Mouse (Mus musculus): Measurements from ENCODE around the gene Uqcr11. TPM values are rescaled to one million over a fixed set of nuclear protein-coding genes. Genes with fewer than 3 reads are reported as not detected.

Uqcr11 gene
- polyA plus RNA-seq, 1 experiment from 2014 or later = 806 TPM

DNA sequence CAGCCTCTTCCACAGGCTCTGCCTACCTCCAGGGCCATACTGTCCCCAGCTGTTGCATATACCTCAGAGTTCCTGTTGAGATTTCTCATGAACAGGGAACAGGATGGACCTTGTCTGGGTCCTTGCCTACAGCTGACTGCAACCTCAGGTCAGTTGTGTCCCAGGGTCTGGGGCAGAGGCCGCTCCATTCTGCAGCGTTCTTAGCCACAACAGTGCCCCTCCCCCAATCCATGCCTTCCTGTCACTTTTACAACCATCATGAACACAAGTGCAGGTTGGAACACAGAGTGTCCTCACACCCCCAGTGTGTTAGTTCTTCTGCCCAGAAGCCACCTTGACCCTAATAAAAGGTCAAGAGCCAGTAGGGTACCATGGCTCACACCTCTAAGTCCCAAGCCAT is 17.9 kb downstream of the Uqcr11 start:
- peaks cover 29% of the 10 kb centered on the region for H3K4me1 ChIP-seq (ENCODE audit: control insufficient read depth, insufficient read depth, low read length)
- H3K27me3 ChIP-seq (ENCODE audit: control insufficient read depth, insufficient read depth, low read length) = no peaks in the 10 kb centered on the region
- H3K4me3 ChIP-seq (ENCODE audit: low read length) = no peak overlapping the region
- peaks cover 46% of the 10 kb centered on the region for H3K36me3 ChIP-seq (ENCODE audit: control insufficient read depth, insufficient read depth, low read length)
- H3K9me3 ChIP-seq (ENCODE audit: control insufficient read depth, low read length) = no peaks in the 10 kb centered on the region
- WGBS = 13% methylated on average over 2 of the region's 2 CpGs
- H3K27ac ChIP-seq (ENCODE audit: low read depth, low read length) = no peak overlapping the region
- no peak for ATAC-seq (ENCODE audit: low FRiP score, low TSS enrichment)
- H3K4me2 ChIP-seq (replicated peaks; ENCODE audit: low read depth, low read length) = no peak overlapping the region
- 0 out of 2 replicates have a peak overlapping the region, but pooled peaks have one; percentile 97 for H3K9ac ChIP-seq (ENCODE audit: low read depth, low read length)

DNA sequence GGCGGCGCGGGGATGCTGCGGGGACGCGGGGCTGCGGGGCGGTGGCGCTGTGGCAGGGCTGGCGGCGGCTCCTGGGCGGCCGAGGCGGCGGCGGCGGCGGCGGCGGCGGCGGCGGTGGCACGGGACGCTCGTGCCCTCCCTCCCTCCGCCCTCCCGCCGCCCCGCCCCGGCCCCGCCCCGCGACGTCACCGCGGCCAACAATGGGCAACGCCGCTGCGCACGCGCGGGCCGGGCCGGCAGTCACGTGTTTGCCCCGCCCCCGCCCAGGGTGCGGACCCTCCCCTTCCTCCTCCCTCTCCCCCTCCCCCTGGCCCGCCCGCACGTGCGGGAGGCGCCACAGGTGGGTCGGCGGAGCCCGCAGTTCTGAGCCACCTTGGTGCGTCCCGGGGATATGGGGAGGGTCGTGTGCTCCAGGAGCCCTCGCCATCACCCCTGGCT is 19.1 kb downstream of the Uqcr11 start, which contains the start of gene Mex3d:
Mex3d (minus strand) TSS at position 138 of the 438 bp plus-strand sequence.
- ATAC-seq (ENCODE audit: low FRiP score, low TSS enrichment) = peak; percentile 55
- no peaks in the 10 kb centered on the region for H3K27me3 ChIP-seq (ENCODE audit: control insufficient read depth, insufficient read depth, low read length)
- H3K9me3 ChIP-seq (ENCODE audit: control insufficient read depth, low read length) = no peaks in the 10 kb centered on the region
- H3K4me1 ChIP-seq (ENCODE audit: control insufficient read depth, insufficient read depth, low read length) = peaks cover 33% of the 10 kb centered on the region
- H3K27ac ChIP-seq (ENCODE audit: low read depth, low read length) = peak within 1 kb of the TSS; percentile 85
- H3K4me2 ChIP-seq (replicated peaks; ENCODE audit: low read depth, low read length) = peak within 1 kb of the TSS; percentile 94
- H3K9ac ChIP-seq (ENCODE audit: low read depth, low read length) = peak within 1 kb of the TSS; percentile 97
- peak within 1 kb of the TSS; percentile 90 for H3K4me3 ChIP-seq (ENCODE audit: low read length)
- WGBS = 0% methylated on average over 8 of the region's 61 CpGs
- peaks cover 46% of the 10 kb centered on the region for H3K36me3 ChIP-seq (ENCODE audit: control insufficient read depth, insufficient read depth, low read length)

DNA sequence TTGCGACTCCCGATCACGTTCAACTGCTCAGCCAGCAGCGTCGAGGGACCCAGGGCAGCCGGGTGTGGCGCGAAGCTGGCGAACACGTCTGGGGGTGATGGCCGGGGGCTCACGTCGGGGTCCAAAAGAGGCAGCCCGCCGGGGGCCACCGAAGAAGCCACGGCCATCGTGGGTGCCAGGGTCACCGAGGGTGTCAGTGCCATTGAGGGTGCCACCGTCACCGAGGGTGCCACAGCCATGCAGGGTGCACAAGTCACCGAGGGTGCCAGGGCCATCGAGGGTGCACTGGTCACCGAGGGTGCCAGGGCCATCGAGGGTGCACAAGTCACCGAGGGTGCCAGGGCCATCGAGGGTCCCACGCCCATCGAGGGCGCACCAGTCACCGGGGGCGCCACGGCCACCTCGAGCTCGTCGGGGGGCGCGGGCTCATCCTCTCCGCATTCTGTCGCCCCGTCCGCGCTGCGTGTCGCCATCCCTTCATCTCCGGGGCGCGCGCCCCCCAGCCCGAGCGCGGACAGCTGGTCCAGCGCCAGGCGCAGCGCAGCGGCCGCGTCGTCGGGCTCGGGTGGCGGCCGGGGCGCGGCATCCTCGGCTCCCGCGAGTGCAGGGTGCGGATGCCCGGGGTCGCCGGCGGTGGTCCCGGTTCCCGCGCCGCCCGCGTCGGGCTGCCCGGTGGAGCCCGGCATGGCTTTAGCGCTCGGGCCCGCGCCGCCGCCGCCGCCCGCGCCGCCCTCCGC is 19.7 kb downstream of the Uqcr11 start:
- peak overlapping the region; percentile 94 for H3K4me2 ChIP-seq (replicated peaks; ENCODE audit: low read depth, low read length)
- H3K4me3 ChIP-seq (ENCODE audit: low read length) = peak overlapping the region; percentile 90
- under 1% methylated on average over 81 of the region's 94 CpGs for WGBS
- H3K9me3 ChIP-seq (ENCODE audit: control insufficient read depth, low read length) = no peaks in the 10 kb centered on the region
- H3K36me3 ChIP-seq (ENCODE audit: control insufficient read depth, insufficient read depth, low read length) = peaks cover 46% of the 10 kb centered on the region
- H3K27me3 ChIP-seq (ENCODE audit: control insufficient read depth, insufficient read depth, low read length) = no peaks in the 10 kb centered on the region
- peak overlapping the region; percentile 85 for H3K27ac ChIP-seq (ENCODE audit: low read depth, low read length)
- peak; percentile 2 for ATAC-seq (ENCODE audit: low FRiP score, low TSS enrichment)
- H3K4me1 ChIP-seq (ENCODE audit: control insufficient read depth, insufficient read depth, low read length) = peaks cover 33% of the 10 kb centered on the region
- H3K9ac ChIP-seq (ENCODE audit: low read depth, low read length) = peak overlapping the region; percentile 97

DNA sequence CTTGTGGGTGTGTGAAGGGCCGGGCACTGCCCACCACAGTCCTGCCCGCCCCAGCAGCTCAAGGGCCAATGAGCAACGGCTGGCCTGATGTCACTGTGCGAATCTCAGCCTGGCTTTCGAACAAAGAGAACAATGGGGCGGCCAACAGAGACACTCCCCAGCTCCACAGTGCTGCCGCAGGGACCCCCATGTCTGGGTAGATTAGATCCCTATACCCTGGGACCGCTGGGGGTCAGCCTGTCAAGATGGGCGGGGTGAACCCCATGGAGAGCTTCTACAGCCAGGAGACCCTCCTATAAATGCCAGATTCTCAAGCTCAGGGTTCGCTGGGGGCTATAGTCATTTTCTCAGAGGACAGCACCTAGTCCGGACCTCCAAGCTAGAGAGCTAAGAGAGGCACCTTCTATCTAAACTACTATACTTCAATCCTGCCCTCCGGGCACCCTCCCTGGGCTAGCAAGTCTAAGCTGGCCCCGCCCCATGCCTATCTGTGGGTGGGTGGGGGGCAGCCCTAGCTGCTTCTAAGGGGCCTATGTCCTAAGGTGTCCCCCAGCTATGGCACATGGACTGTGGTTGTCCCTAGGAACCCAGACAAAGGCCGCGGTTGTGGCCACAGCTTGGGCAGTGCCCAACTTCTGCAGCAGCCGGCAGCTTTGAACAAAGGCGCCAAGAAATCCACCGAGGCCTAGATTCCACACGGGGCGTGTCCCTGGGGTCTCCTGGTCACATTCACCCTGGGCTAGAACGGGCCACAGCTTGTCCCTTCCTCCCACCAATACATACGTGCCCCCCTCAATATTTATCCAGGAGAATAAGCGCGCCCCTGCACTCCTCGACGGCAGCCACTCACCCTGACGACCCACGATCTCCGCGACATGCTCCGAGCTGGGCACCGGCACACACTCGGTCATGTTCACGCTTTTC is 20.6 kb downstream of the Uqcr11 start:
- peak; percentile 41 for ATAC-seq (ENCODE audit: low FRiP score, low TSS enrichment)
- Histone ChIP-seq H3K9ac (ENCODE audit: low read depth, low read length) (peak overlapping the region; percentile 97), H3K9me3 (ENCODE audit: control insufficient read depth, low read length) (no peaks in the 10 kb centered on the region), H3K4me1 (ENCODE audit: control insufficient read depth, insufficient read depth, low read length) (peaks cover 33% of the 10 kb centered on the region), H3K27ac (ENCODE audit: low read depth, low read length) (peak overlapping the region; percentile 85), H3K36me3 (ENCODE audit: control insufficient read depth, insufficient read depth, low read length) (peaks cover 46% of the 10 kb centered on the region), H3K4me3 (ENCODE audit: low read length) (peak overlapping the region; percentile 90), H3K4me2 (replicated peaks; ENCODE audit: low read depth, low read length) (peak overlapping the region; percentile 94), H3K27me3 (ENCODE audit: control insufficient read depth, insufficient read depth, low read length) (no peaks in the 10 kb centered on the region)
- WGBS = 2% methylated on average over 34 of the region's 34 CpGs

DNA sequence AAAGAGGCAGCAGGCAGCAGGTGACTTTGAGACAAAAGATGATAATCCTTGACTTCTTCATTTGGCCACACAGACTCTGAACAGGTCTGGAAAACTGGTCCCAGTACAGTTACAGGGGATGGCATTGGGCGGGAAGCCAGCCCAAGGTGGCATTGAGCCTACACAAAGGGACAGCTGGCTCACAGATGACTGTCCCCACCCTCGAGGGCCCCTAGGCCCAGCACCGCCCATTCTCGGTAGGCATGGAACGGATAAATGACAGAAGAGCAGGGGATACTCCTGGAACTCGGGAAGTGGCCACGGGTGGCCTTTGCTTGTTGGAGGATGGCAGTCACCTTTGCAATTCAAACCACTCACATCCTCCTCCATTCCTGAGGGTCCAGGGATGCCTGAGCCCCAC is 21.3 kb downstream of the Uqcr11 start:
- ATAC-seq (ENCODE audit: low FRiP score, low TSS enrichment) = no peak
- Histone ChIP-seq H3K4me1 (ENCODE audit: control insufficient read depth, insufficient read depth, low read length) (peaks cover 33% of the 10 kb centered on the region), H3K4me3 (ENCODE audit: low read length) (peak overlapping the region; percentile 90), H3K27ac (ENCODE audit: low read depth, low read length) (peak overlapping the region; percentile 85), H3K9ac (ENCODE audit: low read depth, low read length) (peak overlapping the region; percentile 97), H3K9me3 (ENCODE audit: control insufficient read depth, low read length) (no peaks in the 10 kb centered on the region), H3K4me2 (replicated peaks; ENCODE audit: low read depth, low read length) (peak overlapping the region; percentile 94), H3K36me3 (ENCODE audit: control insufficient read depth, insufficient read depth, low read length) (peaks cover 47% of the 10 kb centered on the region), H3K27me3 (ENCODE audit: control insufficient read depth, insufficient read depth, low read length) (no peaks in the 10 kb centered on the region)
- 13% methylated on average over 7 of the region's 7 CpGs for WGBS

DNA sequence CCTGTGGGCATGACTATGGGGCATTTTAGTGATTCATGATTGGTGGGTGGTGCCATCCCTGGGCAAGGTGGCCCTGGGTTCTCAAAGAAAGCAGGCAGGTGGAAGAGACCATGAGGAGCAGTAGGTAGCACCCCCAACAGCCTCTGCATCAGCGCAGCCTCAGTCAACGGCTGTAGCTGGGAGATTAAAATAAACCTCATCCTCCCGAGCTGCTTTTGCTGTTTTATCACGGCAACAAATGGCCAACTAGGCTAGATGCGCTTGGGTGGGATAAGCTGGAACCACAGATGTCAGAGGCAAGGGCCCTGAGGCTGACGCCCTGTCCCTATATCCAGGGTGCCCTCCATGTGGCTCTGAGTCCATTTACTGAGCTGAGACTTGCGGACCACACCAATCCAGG is 21.9 kb downstream of the Uqcr11 start:
- Histone ChIP-seq H3K9ac (ENCODE audit: low read depth, low read length) (peak overlapping the region; percentile 97), H3K4me3 (ENCODE audit: low read length) (peak overlapping the region; percentile 90), H3K27me3 (ENCODE audit: control insufficient read depth, insufficient read depth, low read length) (no peaks in the 10 kb centered on the region), H3K4me1 (ENCODE audit: control insufficient read depth, insufficient read depth, low read length) (peaks cover 33% of the 10 kb centered on the region), H3K9me3 (ENCODE audit: control insufficient read depth, low read length) (no peaks in the 10 kb centered on the region), H3K36me3 (ENCODE audit: control insufficient read depth, insufficient read depth, low read length) (peaks cover 51% of the 10 kb centered on the region), H3K4me2 (replicated peaks; ENCODE audit: low read depth, low read length) (peak overlapping the region; percentile 94), H3K27ac (ENCODE audit: low read depth, low read length) (0 out of 2 replicates have a peak overlapping the region, but pooled peaks have one; percentile 85)
- no peak for ATAC-seq (ENCODE audit: low FRiP score, low TSS enrichment)
- WGBS = 77% methylated on average over 7 of the region's 7 CpGs

DNA sequence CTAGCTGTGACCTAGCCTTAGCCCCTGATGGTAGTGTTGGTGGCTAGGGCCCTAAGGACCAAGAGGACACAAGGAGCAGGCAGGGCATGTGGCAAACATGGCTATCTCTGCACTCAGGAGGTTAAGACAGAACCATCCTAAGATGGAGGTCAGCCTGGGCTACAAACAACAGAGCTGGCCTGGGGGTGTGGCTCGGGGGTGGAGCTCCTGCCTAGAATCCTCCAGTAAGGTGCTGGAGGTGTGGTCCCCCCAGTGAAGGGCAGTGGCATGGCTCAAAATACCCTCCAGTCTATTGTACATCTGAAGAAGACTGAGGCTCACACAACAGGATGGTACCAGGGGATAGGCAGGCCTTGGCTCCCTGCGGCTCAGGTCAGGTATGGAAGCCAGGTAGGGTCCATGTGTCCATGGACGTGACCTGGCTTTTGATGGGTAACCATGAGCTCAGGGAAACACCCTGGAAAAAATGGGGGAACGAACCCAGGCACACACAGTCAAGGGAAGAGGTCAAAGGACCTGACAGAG is 22.5 kb downstream of the Uqcr11 start:
- no peak overlapping the region for H3K9ac ChIP-seq (ENCODE audit: low read depth, low read length)
- WGBS = 86% methylated on average over 4 of the region's 4 CpGs
- H3K9me3 ChIP-seq (ENCODE audit: control insufficient read depth, low read length) = no peaks in the 10 kb centered on the region
- H3K27me3 ChIP-seq (ENCODE audit: control insufficient read depth, insufficient read depth, low read length) = no peaks in the 10 kb centered on the region
- ATAC-seq (ENCODE audit: low FRiP score, low TSS enrichment) = no peak
- peaks cover 54% of the 10 kb centered on the region for H3K36me3 ChIP-seq (ENCODE audit: control insufficient read depth, insufficient read depth, low read length)
- H3K4me2 ChIP-seq (replicated peaks; ENCODE audit: low read depth, low read length) = peak overlapping the region; percentile 94; the same call in 1 of the 2 replicates
- no peak overlapping the region for H3K27ac ChIP-seq (ENCODE audit: low read depth, low read length)
- H3K4me3 ChIP-seq (ENCODE audit: low read length) = no peak overlapping the region; the same call in 1 of the 2 replicates
- H3K4me1 ChIP-seq (ENCODE audit: control insufficient read depth, insufficient read depth, low read length) = peaks cover 33% of the 10 kb centered on the region

DNA sequence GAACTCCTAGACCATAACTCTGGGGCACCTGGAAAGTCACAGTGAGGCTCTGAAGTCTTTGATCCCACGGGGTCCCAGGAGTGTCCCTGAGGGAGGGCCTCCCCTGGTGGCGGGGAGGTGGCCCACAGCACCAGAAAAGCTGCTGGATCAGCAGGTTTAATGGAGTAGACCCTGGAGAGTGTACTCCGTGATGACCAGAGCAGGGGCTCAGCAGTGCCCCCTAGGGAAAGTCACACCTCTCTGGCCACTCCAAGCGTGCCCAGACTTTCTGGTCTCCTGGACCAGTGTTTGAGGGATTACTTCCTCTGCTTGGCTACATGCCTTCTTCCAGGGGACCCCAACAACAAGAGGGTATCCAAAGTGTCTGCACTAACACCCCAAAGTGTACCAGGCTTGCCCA is 23.2 kb downstream of the Uqcr11 start:
- Histone ChIP-seq H3K27me3 (ENCODE audit: control insufficient read depth, insufficient read depth, low read length) (no peaks in the 10 kb centered on the region), H3K36me3 (ENCODE audit: control insufficient read depth, insufficient read depth, low read length) (peaks cover 54% of the 10 kb centered on the region), H3K9me3 (ENCODE audit: control insufficient read depth, low read length) (no peaks in the 10 kb centered on the region), H3K27ac (ENCODE audit: low read depth, low read length) (no peak overlapping the region), H3K4me1 (ENCODE audit: control insufficient read depth, insufficient read depth, low read length) (peaks cover 27% of the 10 kb centered on the region), H3K9ac (ENCODE audit: low read depth, low read length) (no peak overlapping the region), H3K4me2 (replicated peaks; ENCODE audit: low read depth, low read length) (no peak overlapping the region), H3K4me3 (ENCODE audit: low read length) (no peak overlapping the region)
- no peak for ATAC-seq (ENCODE audit: low FRiP score, low TSS enrichment)
- WGBS = 46% methylated on average over 4 of the region's 4 CpGs
